Mouse (Mus musculus): Measurements from ENCODE around the gene Osbpl10. TPM values are rescaled to one million over a fixed set of nuclear protein-coding genes. Genes with fewer than 3 reads are reported as not detected.

The Osbpl10 gene
- polyA plus RNA-seq, 1 experiment from 2014 or later = 2.7 TPM

GRCm38 (mm10) chr9:115190376-115190942 is 212.1 kb downstream of the Osbpl10 start:
- H3K4me2 ChIP-seq (ENCODE audit: low read depth, low read length) = no peak overlapping the region
- H3K9ac ChIP-seq (ENCODE audit: low read depth, low read length) = no peak overlapping the region
- WGBS = 79% methylated on average over 9 of the region's 9 CpGs
- no peak overlapping the region for H3K4me3 ChIP-seq (ENCODE audit: low read depth, low read length)
- H3K9me3 ChIP-seq (ENCODE audit: control insufficient read depth, low read length) = no peaks in the 10 kb centered on the region
- DNase-seq (ENCODE audit: low spot score) = no peak
- H3K27me3 ChIP-seq (replicated peaks; ENCODE audit: control insufficient read depth, insufficient read depth, low read length) = no peaks in the 10 kb centered on the region
- ATAC-seq (ENCODE audit: low read depth) = no peak
- no peaks in the 10 kb centered on the region for H3K4me1 ChIP-seq (ENCODE audit: control insufficient read depth, insufficient read depth, low read length)
- no peaks in the 10 kb centered on the region for H3K36me3 ChIP-seq (ENCODE audit: control insufficient read depth, insufficient read depth, low read length)
- H3K27ac ChIP-seq (replicated peaks; ENCODE audit: low read depth, low read length) = no peak overlapping the region

- Histone ChIP-seq H3K4me2 (ENCODE audit: low read depth, low read length) (no peak overlapping the region), H3K27ac (replicated peaks; ENCODE audit: low read depth, low read length) (no peak overlapping the region), H3K27me3 (replicated peaks; ENCODE audit: control insufficient read depth, insufficient read depth, low read length) (no peaks in the 10 kb centered on the region), H3K4me1 (ENCODE audit: control insufficient read depth, insufficient read depth, low read length) (0 out of 2 replicates have a peak, but pooled peaks cover 7% of the 10 kb centered on the region), H3K4me3 (ENCODE audit: low read depth, low read length) (no peak overlapping the region), H3K36me3 (ENCODE audit: control insufficient read depth, insufficient read depth, low read length) (no peaks in the 10 kb centered on the region), H3K9me3 (ENCODE audit: control insufficient read depth, low read length) (no peaks in the 10 kb centered on the region), H3K9ac (ENCODE audit: low read depth, low read length) (no peak overlapping the region)
- DNase-seq (ENCODE audit: low spot score) (no peak), ATAC-seq (ENCODE audit: low read depth) (no peak)
- 84% methylated on average over 3 of the region's 3 CpGs for WGBS
Measured at GRCm38 (mm10) chr9:115192890-115193289, 214.5 kb downstream of the Osbpl10 start.

- H3K27me3 ChIP-seq (replicated peaks; ENCODE audit: control insufficient read depth, insufficient read depth, low read length) = no peaks in the 10 kb centered on the region
- ATAC-seq (ENCODE audit: low read depth) (no peak), DNase-seq (ENCODE audit: low spot score) (no peak)
- H3K9ac ChIP-seq (ENCODE audit: low read depth, low read length) = no peak overlapping the region
- no peaks in the 10 kb centered on the region for H3K9me3 ChIP-seq (ENCODE audit: control insufficient read depth, low read length)
- 0 out of 2 replicates have a peak, but pooled peaks cover 7% of the 10 kb centered on the region for H3K4me1 ChIP-seq (ENCODE audit: control insufficient read depth, insufficient read depth, low read length)
- no peaks in the 10 kb centered on the region for H3K36me3 ChIP-seq (ENCODE audit: control insufficient read depth, insufficient read depth, low read length)
- H3K27ac ChIP-seq (replicated peaks; ENCODE audit: low read depth, low read length) = no peak overlapping the region
- no peak overlapping the region for H3K4me3 ChIP-seq (ENCODE audit: low read depth, low read length)
- no peak overlapping the region for H3K4me2 ChIP-seq (ENCODE audit: low read depth, low read length)
- WGBS = 45% methylated on average over 6 of the region's 7 CpGs
Measured at GRCm38 (mm10) chr9:115197082-115197481, 218.7 kb downstream of the Osbpl10 start.

- WGBS = 88% methylated on average over 15 of the region's 15 CpGs
- H3K4me3 ChIP-seq (ENCODE audit: low read depth, low read length) = no peak overlapping the region
- H3K36me3 ChIP-seq (ENCODE audit: control insufficient read depth, insufficient read depth, low read length) = no peaks in the 10 kb centered on the region
- no peaks in the 10 kb centered on the region for H3K9me3 ChIP-seq (ENCODE audit: control insufficient read depth, low read length)
- DNase-seq (ENCODE audit: low spot score) (no peak), ATAC-seq (ENCODE audit: low read depth) (no peak)
- H3K4me2 ChIP-seq (ENCODE audit: low read depth, low read length) = no peak overlapping the region
- H3K4me1 ChIP-seq (ENCODE audit: control insufficient read depth, insufficient read depth, low read length) = 0 out of 2 replicates have a peak, but pooled peaks cover 7% of the 10 kb centered on the region
- no peak overlapping the region for H3K9ac ChIP-seq (ENCODE audit: low read depth, low read length)
- H3K27me3 ChIP-seq (replicated peaks; ENCODE audit: control insufficient read depth, insufficient read depth, low read length) = no peaks in the 10 kb centered on the region
- H3K27ac ChIP-seq (replicated peaks; ENCODE audit: low read depth, low read length) = no peak overlapping the region
Measured at GRCm38 (mm10) chr9:115200166-115200862, 221.9 kb downstream of the Osbpl10 start.

- H3K36me3 ChIP-seq (ENCODE audit: control insufficient read depth, insufficient read depth, low read length) = no peaks in the 10 kb centered on the region
- no peak overlapping the region for H3K27ac ChIP-seq (replicated peaks; ENCODE audit: low read depth, low read length)
- peaks cover 9% of the 10 kb centered on the region; the same call in 1 of the 2 replicates for H3K4me1 ChIP-seq (ENCODE audit: control insufficient read depth, insufficient read depth, low read length)
- no peak overlapping the region for H3K9ac ChIP-seq (ENCODE audit: low read depth, low read length)
- ATAC-seq (ENCODE audit: low read depth) = no peak
- whole genome bisulfite sequencing = 88% methylated on average over 6 of the region's 6 CpGs
- no peak for DNase-seq (ENCODE audit: low spot score)
- H3K4me2 ChIP-seq (ENCODE audit: low read depth, low read length) = no peak overlapping the region
- no peaks in the 10 kb centered on the region for H3K27me3 ChIP-seq (replicated peaks; ENCODE audit: control insufficient read depth, insufficient read depth, low read length)
- no peak overlapping the region for H3K4me3 ChIP-seq (ENCODE audit: low read depth, low read length)
- no peaks in the 10 kb centered on the region for H3K9me3 ChIP-seq (ENCODE audit: control insufficient read depth, low read length)
Measured at GRCm38 (mm10) chr9:115201264-115201663, 222.9 kb downstream of the Osbpl10 start.

- peaks cover 3% of the 10 kb centered on the region; the same call in 1 of the 2 replicates for H3K4me1 ChIP-seq (ENCODE audit: control insufficient read depth, insufficient read depth, low read length)
- no peak overlapping the region for H3K9ac ChIP-seq (ENCODE audit: low read depth, low read length)
- H3K27me3 ChIP-seq (replicated peaks; ENCODE audit: control insufficient read depth, insufficient read depth, low read length) = no peaks in the 10 kb centered on the region
- H3K4me3 ChIP-seq (ENCODE audit: low read depth, low read length) = no peak overlapping the region
- H3K36me3 ChIP-seq (ENCODE audit: control insufficient read depth, insufficient read depth, low read length) = no peaks in the 10 kb centered on the region
- ATAC-seq (ENCODE audit: low read depth) = no peak
- DNase-seq (ENCODE audit: low spot score) = no peak
- no peak overlapping the region for H3K4me2 ChIP-seq (ENCODE audit: low read depth, low read length)
- H3K9me3 ChIP-seq (ENCODE audit: control insufficient read depth, low read length) = no peaks in the 10 kb centered on the region
- 49% methylated on average over 6 of the region's 6 CpGs for WGBS
- no peak overlapping the region for H3K27ac ChIP-seq (replicated peaks; ENCODE audit: low read depth, low read length)
Measured at GRCm38 (mm10) chr9:115203136-115203535, 224.8 kb downstream of the Osbpl10 start.

- no peaks in the 10 kb centered on the region for H3K36me3 ChIP-seq (ENCODE audit: control insufficient read depth, insufficient read depth, low read length)
- no peak overlapping the region for H3K27ac ChIP-seq (replicated peaks; ENCODE audit: low read depth, low read length)
- H3K4me3 ChIP-seq (ENCODE audit: low read depth, low read length) = no peak overlapping the region
- ATAC-seq (ENCODE audit: low read depth) (peak; percentile 71), DNase-seq (ENCODE audit: low spot score) (peak; percentile 56)
- H3K4me2 ChIP-seq (ENCODE audit: low read depth, low read length) = peak overlapping the region; percentile 14
- WGBS = 11% methylated on average over 6 of the region's 6 CpGs
- H3K4me1 ChIP-seq (ENCODE audit: control insufficient read depth, insufficient read depth, low read length) = peaks cover 3% of the 10 kb centered on the region; the same call in 1 of the 2 replicates
- H3K9me3 ChIP-seq (ENCODE audit: control insufficient read depth, low read length) = no peaks in the 10 kb centered on the region
- H3K27me3 ChIP-seq (replicated peaks; ENCODE audit: control insufficient read depth, insufficient read depth, low read length) = no peaks in the 10 kb centered on the region
- H3K9ac ChIP-seq (ENCODE audit: low read depth, low read length) = no peak overlapping the region
Measured at GRCm38 (mm10) chr9:115205491-115205890, 227.1 kb downstream of the Osbpl10 start.

- H3K27me3 ChIP-seq (replicated peaks; ENCODE audit: control insufficient read depth, insufficient read depth, low read length) = no peaks in the 10 kb centered on the region
- peaks cover 3% of the 10 kb centered on the region; the same call in 1 of the 2 replicates for H3K4me1 ChIP-seq (ENCODE audit: control insufficient read depth, insufficient read depth, low read length)
- no peak overlapping the region for H3K4me2 ChIP-seq (ENCODE audit: low read depth, low read length)
- H3K9ac ChIP-seq (ENCODE audit: low read depth, low read length) = no peak overlapping the region
- DNase-seq (ENCODE audit: low spot score) (peak; percentile 36), ATAC-seq (ENCODE audit: low read depth) (0 out of 2 replicates have a peak, but pooled peaks have one; percentile 27)
- no peak overlapping the region for H3K27ac ChIP-seq (replicated peaks; ENCODE audit: low read depth, low read length)
- WGBS = 59% methylated on average over 5 of the region's 5 CpGs
- H3K36me3 ChIP-seq (ENCODE audit: control insufficient read depth, insufficient read depth, low read length) = no peaks in the 10 kb centered on the region
- H3K4me3 ChIP-seq (ENCODE audit: low read depth, low read length) = no peak overlapping the region
- H3K9me3 ChIP-seq (ENCODE audit: control insufficient read depth, low read length) = no peaks in the 10 kb centered on the region
Measured at GRCm38 (mm10) chr9:115206219-115206618, 227.8 kb downstream of the Osbpl10 start.

Measured in embryonic facial prominence, embryonic 14.5 days (tissue).